Mouse (Mus musculus) heart, adult 2 months (tissue): ENCODE measurements around the gene Stxbp6. TPM values are rescaled to one million over a fixed set of nuclear protein-coding genes. Genes with fewer than 3 reads are reported as not detected.

ENCODE experiments used
- DNase-seq, 2 experiments: peaks; one replicate each; pipeline ENCODE4 v3.0.0; 2021
- H3K27ac ChIP-seq: fragments of 200-600 bp; 2 replicates; pipeline ENCODE4 v1.8.1; 2022
- H3K27me3 ChIP-seq: fragments of 200-500 bp; 2 replicates; pipeline ENCODE4 v1.6.1; 2012; ENCODE audit warnings: mild to moderate bottlenecking, low read length, inconsistent platforms, mixed read lengths; ENCODE audit not compliant: control insufficient read depth, insufficient read depth
- H3K36me3 ChIP-seq: fragments of 200-500 bp; 2 replicates; pipeline ENCODE4 v1.6.1; 2012; ENCODE audit warnings: low read length, inconsistent platforms; ENCODE audit not compliant: control insufficient read depth, insufficient read depth
- H3K4me1 ChIP-seq: fragments of 200-500 bp; 2 replicates; pipeline ENCODE4 v1.6.1; 2011; ENCODE audit warnings: low read length; ENCODE audit not compliant: control insufficient read depth, insufficient read depth
- H3K4me3 ChIP-seq: fragments of 200-600 bp; 2 replicates; pipeline ENCODE4 v1.8.1; 2022
- H3K79me2 ChIP-seq: fragments of 200-500 bp; replicated peaks from 2 replicates; pipeline ENCODE4 v1.6.1; 2012; ENCODE audit warnings: mild to moderate bottlenecking, inconsistent platforms, low read length, moderate library complexity, mixed read lengths; ENCODE audit not compliant: control insufficient read depth, insufficient read depth
- H3K9ac ChIP-seq: fragments of 200-500 bp; 2 replicates; pipeline ENCODE4 v1.6.1; 2012; ENCODE audit warnings: low read depth, mild to moderate bottlenecking, control low read depth, inconsistent platforms, low read length, mixed read lengths
- CTCF ChIP-seq: fragments of 200-600 bp; IDR thresholded peaks from 2 replicates; pipeline ENCODE4 v1.8.1; 2022; ENCODE audit warnings: antibody characterized with exemption, mild to moderate bottlenecking, moderate library complexity
- EP300 ChIP-seq: fragments of 200-500 bp; IDR thresholded peaks from 2 replicates; pipeline ENCODE4 v1.6.1; 2011; ENCODE audit warnings: low read depth, low read length, control low read depth; ENCODE audit not compliant: insufficient read depth
- POLR2A ChIP-seq: fragments of 200-500 bp; IDR thresholded peaks from 2 replicates; pipeline ENCODE4 v1.6.1; 2011; ENCODE audit warnings: mild to moderate bottlenecking, low read depth, low read length, control low read depth; ENCODE audit not compliant: insufficient read depth
- WGBS: fragments of 180-500 bp; shearing (Covaris S2); methylation state at CpG from one replicate; pipeline ENCODE4 v1.1.7; 2018; 5-methylcytosine and 5-hydroxymethylcytosine counted together
- intact Hi-C: fragments of 180-260 bp; cut with DNase I; formaldehyde crosslinking; loops from one replicate; pipeline ENCODE4 v1.15.1; 2025
- polyA plus RNA-seq: library from polyadenylated mRNA; depleted of rRNA; stranded (reverse); fragments of >200 nt; gene quantifications from 2 replicates; pipeline ENCODE4 v1.2.3, GENCODE M21; 2012
- total RNA-seq, 2 experiments: library from RNA; stranded (reverse); gene quantifications; 2 replicates each; pipeline ENCODE4 v1.2.3; 2021

The Stxbp6 gene
- total and polyA plus RNA-seq, 3 experiments: 5.1 to 9.2 (median 7.9) TPM

- TF ChIP-seq POLR2A (no peak), EP300 (no peak), CTCF (no peak)
- 57% methylated on average over 4 of the region's 4 CpGs for WGBS
These were observed 77.1 kb downstream of the Stxbp6 start for GRCm38 (mm10) chr12:44997422-44997821.

DNA sequence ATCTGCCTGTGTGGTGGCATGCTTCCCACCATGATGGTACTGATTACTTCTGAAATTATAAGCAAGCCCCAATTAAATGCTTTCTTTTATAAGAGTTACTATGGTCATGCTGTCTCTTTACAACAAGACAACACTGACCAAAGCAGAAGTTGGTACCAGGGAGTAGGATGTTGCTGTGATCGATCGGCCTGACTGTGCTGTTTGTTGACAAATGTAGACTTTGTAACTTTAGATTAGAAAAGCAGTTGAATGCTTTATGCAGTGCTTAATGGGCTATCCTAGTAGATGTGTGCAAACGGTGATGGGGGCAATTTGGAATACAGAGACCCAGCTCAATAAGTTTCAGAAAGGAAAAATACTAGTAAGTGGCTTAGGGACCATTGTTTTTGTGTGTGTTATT lies 77.6 kb downstream of the Stxbp6 start:
- H3K79me2 ChIP-seq: no peaks in the 10 kb centered on the region
- 86% methylated on average over 3 of the region's 3 CpGs for WGBS
- no peaks in the 10 kb centered on the region; the same call in none of the 2 replicates for H3K4me1 ChIP-seq
- no peak overlapping the region for H3K9ac ChIP-seq
- no peak overlapping the region for H3K27ac ChIP-seq
- peaks cover 5% of the 10 kb centered on the region; the same call in 1 of the 2 replicates for H3K36me3 ChIP-seq
- intact Hi-C loops: no loop called here
- no peaks in the 10 kb centered on the region for H3K27me3 ChIP-seq
- no peak overlapping the region for H3K4me3 ChIP-seq
- TF ChIP-seq POLR2A: no peak
- DNase-seq: no peak

More at GRCm38 (mm10) chr12:44997422-44997821, 77.1 kb downstream of the Stxbp6 start:
- intact Hi-C loops: no loop called here
- no peaks in the 10 kb centered on the region for H3K79me2 ChIP-seq
- no peak for DNase-seq
- peaks cover 2% of the 10 kb centered on the region for H3K4me1 ChIP-seq
- peaks cover 5% of the 10 kb centered on the region; the same call in 1 of the 2 replicates for H3K36me3 ChIP-seq
- H3K27ac ChIP-seq: 0 out of 2 replicates have a peak overlapping the region, but pooled peaks have one; percentile 3
- H3K9ac ChIP-seq: no peak overlapping the region
- no peaks in the 10 kb centered on the region for H3K27me3 ChIP-seq
- H3K4me3 ChIP-seq: no peak overlapping the region

DNA sequence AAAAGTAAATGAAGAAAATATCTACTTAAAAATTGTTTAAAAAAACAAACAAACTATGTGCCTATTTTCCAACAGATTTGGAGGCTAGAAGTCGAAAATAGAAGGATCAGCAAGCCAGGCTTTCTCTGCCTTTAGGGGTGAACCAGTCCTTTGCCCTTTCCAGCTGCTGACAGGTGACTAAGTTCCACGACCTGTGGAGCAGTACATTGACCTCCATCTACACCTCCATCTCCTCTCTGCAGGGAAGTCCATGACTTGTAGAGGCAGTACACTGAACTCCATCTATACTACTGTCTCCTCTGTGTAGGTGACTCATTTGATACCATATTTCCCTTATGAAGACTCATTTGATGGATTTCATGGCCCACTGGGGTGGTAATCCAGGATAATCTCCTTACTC lies 78.2 kb downstream of the Stxbp6 start:
- Histone ChIP-seq H3K4me1 (no peaks in the 10 kb centered on the region; the same call in 1 of the 2 replicates), H3K36me3 (0 out of 2 replicates have a peak, but pooled peaks cover 5% of the 10 kb centered on the region), H3K27me3 (no peaks in the 10 kb centered on the region), H3K9ac (no peak overlapping the region), H3K4me3 (no peak overlapping the region), H3K27ac (no peak overlapping the region), H3K79me2 (no peaks in the 10 kb centered on the region)
- DNase-seq: no peak
- intact Hi-C loops: no loop called here
- TF ChIP-seq CTCF: no peak
- TF ChIP-seq POLR2A: no peak
- no peak for TF ChIP-seq EP300
- WGBS: 94% methylated on average over 2 of the region's 2 CpGs

DNA sequence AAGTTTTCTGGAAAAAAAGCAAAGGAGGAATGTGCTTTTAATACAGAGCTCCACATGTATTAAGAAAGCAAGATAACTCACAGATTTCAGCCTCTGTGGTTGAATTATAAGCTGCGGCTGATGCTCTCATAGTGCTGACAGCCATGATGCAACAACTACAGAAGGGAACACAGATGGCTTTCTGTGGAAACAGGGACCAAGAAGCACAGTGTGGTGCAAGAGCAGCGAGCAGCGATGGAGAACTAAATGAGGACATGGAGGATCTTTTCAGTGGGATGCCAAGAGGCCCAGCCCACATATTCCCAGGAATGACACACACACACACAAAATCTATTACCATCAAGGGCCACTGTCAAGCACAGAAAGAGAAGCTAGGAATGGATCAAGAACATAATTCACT lies 81.1 kb downstream of the Stxbp6 start:
- TF ChIP-seq POLR2A (no peak), CTCF (no peak), EP300 (no peak)
- no peaks in the 10 kb centered on the region; the same call in 1 of the 2 replicates for H3K4me1 ChIP-seq
- 0 out of 2 replicates have a peak, but pooled peaks cover 5% of the 10 kb centered on the region for H3K36me3 ChIP-seq
- no peak overlapping the region for H3K9ac ChIP-seq
- no peaks in the 10 kb centered on the region for H3K27me3 ChIP-seq
- H3K27ac ChIP-seq: no peak overlapping the region
- H3K4me3 ChIP-seq: no peak overlapping the region
- 75% methylated on average over 3 of the region's 3 CpGs for WGBS
- no peaks in the 10 kb centered on the region for H3K79me2 ChIP-seq
- DNase-seq: peak in 1 of 2 experiments; percentile 52
- intact Hi-C loops: no loop called here

DNA sequence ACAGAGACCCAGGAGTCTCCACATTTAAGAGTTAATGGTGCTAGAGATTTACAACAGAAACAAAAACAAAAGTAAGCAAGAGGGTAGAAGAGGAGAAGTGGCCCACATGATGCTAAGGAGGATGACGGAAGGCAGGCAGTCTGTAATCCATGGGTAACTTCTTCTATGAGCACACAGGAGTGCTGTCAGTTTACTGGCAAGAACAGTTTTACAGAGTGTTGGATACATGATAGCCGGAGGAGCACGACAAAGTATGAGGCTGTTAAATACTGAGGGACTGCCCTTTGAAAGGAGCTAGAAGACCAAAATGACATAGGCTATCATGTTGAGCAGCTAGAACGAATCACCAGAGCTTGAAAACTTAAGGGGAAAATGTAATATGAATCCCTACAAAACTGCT lies 81.7 kb downstream of the Stxbp6 start:
- Histone ChIP-seq H3K27ac (no peak overlapping the region), H3K27me3 (no peaks in the 10 kb centered on the region), H3K79me2 (no peaks in the 10 kb centered on the region), H3K4me3 (no peak overlapping the region), H3K36me3 (0 out of 2 replicates have a peak, but pooled peaks cover 5% of the 10 kb centered on the region), H3K4me1 (no peaks in the 10 kb centered on the region; the same call in 1 of the 2 replicates), H3K9ac (no peak overlapping the region)
- TF ChIP-seq POLR2A (no peak), EP300 (no peak)
- DNase-seq: no peak
- WGBS: 72% methylated on average over 4 of the region's 4 CpGs
- intact Hi-C loops: no loop called here

GRCm38 (mm10) chr12:44990379-44990778 lies 84.1 kb downstream of the Stxbp6 start:
- DNase-seq: no peak
- TF ChIP-seq EP300 (no peak), CTCF (no peak), POLR2A (no peak)
- Histone ChIP-seq H3K27me3 (no peaks in the 10 kb centered on the region), H3K9ac (no peak overlapping the region), H3K4me1 (no peaks in the 10 kb centered on the region; the same call in 1 of the 2 replicates), H3K36me3 (no peaks in the 10 kb centered on the region), H3K27ac (no peak overlapping the region), H3K4me3 (no peak overlapping the region), H3K79me2 (no peaks in the 10 kb centered on the region)
- intact Hi-C loops: no loop called here
- 83% methylated on average over 9 of the region's 9 CpGs for WGBS

- DNase-seq: no peak
- intact Hi-C loops: loop anchor here (5.0 kb wide), 1 partner anchor 42 kb away; no protein-coding TSS in a partner anchor
- no peak overlapping the region for H3K9ac ChIP-seq
- H3K27me3 ChIP-seq: no peaks in the 10 kb centered on the region
- no peak overlapping the region for H3K4me3 ChIP-seq
- no peaks in the 10 kb centered on the region for H3K79me2 ChIP-seq
- no peak overlapping the region for H3K27ac ChIP-seq
- TF ChIP-seq POLR2A (no peak), CTCF (no peak), EP300 (no peak)
- no peaks in the 10 kb centered on the region for H3K36me3 ChIP-seq
- H3K4me1 ChIP-seq: no peaks in the 10 kb centered on the region; the same call in 1 of the 2 replicates
- WGBS: 91% methylated on average over 4 of the region's 4 CpGs
These were observed 85.5 kb downstream of the Stxbp6 start for GRCm38 (mm10) chr12:44989011-44989410.
